Mouse (Mus musculus) frontal cortex, adult 2 months (tissue): Measurements from ENCODE around the gene Cpne6. TPM values are rescaled to one million over a fixed set of nuclear protein-coding genes. Genes with fewer than 3 reads are reported as not detected.
A peak's percentile ranks its signal among the peaks of the same experiment; 100 is the strongest.

Source experiments
- DNase-seq, 2 experiments: peaks; one replicate each; pipeline ENCODE4 v3.0.0; 2022; ENCODE audit warnings: low spot score in 1 of 2; ENCODE audit errors: extremely low spot score in 1 of 2
- polyA plus RNA-seq: library from polyadenylated mRNA; depleted of rRNA; stranded (reverse); fragments of >200 nt; gene quantifications from 2 replicates; pipeline ENCODE4 v1.2.3, GENCODE M21; 2012; rRNA removed

Gene Cpne6
- polyA plus RNA-seq, 1 experiment, result 532 TPM

DNA sequence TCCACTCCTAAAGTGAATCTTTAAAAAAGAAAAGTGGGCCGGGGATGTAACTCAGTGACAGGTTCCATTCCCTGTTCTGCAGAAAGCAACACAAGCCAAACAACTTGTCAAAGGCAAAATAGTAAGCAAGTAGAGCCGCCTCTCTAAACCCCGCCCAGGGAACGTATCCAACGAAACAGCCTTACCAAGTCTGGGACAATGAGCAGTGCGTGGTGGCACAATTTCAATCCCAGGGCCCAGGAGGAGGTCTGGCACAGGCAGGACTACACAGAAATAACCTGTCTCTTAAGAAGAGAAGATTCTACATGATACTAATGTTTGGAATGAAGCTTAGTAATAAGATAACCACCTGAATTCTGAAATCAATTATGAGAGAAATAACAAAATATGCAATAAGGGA lies 39.9 kb downstream of the Cpne6 start:
- DNase-seq, result no peak

DNA sequence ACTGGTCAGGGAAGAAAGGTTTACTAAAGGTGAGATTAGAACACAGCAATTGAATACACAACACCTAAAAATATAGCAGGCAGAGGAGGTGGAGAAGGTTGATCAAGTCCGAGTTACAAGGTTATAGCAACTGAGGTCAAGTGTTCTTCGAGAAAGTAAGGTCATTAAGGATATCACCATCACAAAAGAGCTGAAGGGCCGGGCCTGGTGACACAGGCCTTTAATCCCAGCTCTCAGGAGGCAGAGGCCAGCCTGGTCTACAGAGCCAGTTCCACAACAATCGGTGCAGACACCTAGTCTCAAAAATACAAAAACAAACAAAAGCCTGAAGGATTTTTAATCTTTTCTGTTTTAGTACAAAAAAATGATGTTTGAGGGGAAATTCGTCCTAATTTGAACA lies 41.1 kb downstream of the Cpne6 start:
- no peak for DNase-seq

DNA sequence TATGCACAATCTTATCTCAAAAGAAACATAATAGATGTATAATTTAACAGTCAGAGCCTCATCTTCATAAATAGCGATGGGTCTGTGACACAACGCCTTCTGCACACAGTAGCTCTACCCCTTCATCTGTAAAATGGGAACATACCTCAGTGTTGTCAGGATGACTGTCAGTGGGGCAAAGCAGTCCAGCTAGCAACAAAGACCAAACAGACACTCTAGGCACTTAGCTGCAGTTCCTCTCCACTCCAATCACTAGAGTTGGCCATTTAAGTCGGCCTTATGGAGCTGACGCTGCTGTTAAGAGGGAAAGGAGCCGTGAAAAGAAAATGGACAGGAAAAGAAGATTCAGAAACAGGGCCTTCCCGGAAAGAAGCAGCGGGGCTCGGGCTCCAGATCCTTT lies 41.5 kb downstream of the Cpne6 start:
- DNase-seq, result no peak

DNA sequence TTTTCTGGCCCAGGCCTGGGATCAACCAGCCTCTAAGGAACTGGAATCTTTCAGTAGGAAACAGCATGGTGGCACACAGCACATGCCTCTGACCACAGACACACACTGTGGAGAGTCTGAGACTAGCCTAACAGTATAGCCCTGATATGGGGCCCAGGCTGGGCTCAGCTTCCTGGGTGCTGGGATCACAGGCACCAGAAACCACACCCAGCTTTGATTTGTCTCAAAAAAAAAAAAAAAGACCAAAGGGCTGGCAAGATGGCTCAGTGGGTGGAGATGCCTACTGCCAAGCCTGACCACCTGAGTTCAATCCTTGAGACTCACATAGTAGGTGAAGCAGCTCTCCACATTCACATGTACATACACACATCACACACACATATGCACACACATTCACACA lies 44.4 kb downstream of the Cpne6 start:
- DNase-seq, result no peak

DNA sequence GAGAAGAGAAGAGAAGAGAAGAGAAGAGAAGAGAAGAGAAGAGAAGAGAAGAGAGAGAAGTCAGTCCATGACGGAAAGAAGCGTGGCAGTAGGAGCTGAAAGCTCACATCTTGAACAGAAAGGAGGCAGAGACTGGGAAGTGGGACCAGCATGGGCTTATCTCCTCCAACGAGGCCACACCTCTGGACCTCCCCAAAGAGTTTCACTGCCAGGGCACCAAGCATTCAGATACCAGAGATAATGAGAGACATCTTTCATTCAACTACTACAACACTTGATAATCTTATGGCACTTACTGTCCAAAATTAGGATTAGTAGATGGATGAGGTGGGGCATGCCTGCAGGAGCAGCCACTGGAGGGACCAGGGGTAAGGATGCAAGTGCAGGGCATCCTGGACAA lies 45.5 kb downstream of the Cpne6 start:
- DNase-seq, result no peak

DNA sequence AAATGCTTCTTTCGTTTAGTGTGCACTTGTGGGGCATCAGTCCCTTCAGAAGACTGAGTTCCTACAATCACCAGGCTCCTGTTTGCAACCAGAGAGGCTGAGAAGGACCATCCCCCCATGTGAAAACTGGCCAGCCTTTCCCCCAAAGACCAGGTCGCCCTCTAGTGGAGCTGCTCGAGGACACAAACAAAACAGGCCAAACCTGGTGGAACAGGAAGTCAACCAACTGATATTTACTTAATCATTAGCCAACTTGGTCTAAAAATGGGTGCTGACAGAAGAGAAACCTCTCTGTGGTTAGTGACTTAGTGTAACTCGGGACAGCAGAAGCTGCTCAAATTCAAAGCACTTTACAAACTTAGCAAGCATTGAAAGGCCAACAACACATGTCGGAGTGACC lies 46.8 kb downstream of the Cpne6 start:
- DNase-seq, result peak in 1 of 2 experiments; percentile 84

DNA sequence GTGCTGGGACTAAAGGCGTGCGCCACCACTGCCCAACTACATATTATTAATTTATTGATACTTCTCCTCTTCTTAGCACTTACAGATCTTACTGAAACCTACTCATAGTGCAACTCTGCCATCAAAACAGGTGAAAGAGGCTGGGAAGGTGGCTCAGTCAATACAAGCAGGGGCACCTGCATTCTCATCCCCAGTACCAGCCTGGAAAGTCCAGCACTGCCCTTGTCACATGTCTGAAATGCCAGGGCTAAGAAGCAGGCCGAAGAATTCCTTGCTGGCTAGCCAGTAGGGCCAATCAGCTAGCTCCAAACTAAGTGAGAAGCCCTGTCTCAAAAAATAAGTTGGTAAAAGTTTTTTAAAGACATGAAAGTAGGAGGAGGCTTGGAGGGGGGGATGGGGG lies 47.3 kb downstream of the Cpne6 start:
- DNase-seq, result no peak

DNA sequence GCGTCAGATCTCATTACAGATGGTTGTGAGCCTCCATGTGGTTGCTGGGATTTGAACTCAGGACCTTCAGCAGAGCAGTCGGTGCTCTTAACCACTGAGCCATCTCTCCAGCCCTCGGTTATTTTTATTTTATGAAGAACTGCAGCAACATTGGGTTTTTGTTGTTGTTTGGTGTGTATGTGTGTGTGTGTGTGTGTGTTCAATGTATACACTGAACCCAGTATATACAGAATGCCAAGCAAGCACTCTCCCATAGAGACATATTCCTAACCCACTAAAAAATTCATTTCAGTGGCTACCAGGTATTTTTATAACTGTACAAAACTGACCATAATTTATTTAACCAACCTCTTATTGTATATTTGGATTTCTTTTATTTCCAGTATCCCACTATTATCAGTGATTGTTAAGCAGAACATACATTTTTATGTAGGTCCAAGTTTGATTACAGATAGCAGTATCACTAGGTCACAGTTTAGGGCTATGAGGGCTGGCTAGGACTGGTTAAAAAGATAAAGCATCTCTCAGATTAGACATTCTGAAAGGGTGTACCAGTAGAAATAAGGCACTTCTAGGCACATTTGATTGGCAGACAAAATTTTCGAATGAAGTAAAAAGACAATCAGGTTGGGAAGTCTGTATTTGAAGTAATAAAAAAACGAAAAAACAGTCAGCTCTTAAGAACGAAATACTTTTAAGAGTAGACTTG lies 48.6 kb downstream of the Cpne6 start:
- no peak for DNase-seq

DNA sequence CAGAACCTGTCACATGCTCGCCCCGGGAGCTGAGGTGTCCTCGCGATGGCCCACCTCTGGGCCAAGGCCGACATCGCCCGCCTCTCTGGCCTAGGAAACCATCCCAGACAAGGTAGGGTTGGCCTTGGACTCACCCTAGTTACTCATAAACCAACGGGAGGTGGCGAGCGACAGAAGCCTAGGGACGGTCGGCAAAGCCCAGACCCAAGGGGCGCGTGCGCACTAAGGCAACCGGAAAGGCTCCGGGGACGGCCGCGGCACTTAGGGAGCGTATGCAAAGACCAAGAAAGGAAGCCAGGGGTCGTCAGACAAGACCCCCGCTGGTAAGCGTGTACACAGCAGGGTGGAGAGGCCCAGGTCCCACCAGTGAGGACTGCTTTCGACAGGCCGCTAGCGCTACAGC lies 49.6 kb downstream of the Cpne6 start, which contains the start of gene Dcaf11:
TSS of gene Dcaf11 (plus strand) at position 208 of the 403 bp plus-strand sequence.
- peak; percentile 79 to 90 for DNase-seq

DNA sequence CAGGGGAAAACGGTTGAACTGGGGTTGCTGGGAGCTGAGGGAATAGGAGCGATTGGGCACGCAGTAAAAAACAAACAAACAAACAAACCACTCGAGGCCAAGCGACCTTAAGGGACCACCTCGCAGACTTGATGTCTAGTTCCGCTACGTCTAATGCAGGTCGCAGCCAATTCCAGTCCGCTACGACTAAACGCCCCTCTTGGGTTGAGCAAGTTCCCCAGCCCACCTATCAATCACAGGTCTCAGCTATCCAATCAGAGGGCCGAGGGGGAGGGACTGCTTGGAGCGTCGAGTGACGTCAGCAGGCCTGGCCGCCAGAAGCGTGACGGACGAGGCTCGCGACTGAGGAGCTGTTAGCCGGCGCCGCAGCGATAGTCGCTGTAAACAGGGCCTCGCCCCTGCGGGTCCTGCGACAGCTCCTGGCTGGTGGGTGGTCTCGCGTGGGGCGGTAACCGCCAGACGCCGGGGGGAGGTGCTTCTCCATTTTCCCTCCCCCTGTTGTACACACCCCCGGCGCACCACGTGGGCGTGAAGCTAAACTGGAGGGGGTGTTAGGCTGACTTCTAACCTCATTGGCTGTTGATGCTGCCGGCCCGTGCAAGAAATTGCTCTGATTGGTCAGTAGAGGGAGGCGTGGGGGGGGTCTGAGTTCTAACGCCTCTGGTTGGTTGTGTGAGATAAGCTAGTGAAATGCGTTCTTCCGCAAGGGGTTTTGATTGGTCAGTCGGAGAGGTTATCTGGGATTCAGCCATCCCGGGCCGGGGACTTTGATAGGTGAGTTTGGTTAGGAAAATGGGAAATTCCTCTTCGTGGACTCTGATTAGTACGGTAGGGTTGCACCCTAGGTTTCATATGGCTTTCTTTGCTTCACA lies 50.2 kb downstream of the Cpne6 start, which contains the start of gene A730061H03Rik:
TSS of gene A730061H03Rik (minus strand) at position 205 of the 872 bp plus-strand sequence.
- DNase-seq, result peak; percentile 99

DNA sequence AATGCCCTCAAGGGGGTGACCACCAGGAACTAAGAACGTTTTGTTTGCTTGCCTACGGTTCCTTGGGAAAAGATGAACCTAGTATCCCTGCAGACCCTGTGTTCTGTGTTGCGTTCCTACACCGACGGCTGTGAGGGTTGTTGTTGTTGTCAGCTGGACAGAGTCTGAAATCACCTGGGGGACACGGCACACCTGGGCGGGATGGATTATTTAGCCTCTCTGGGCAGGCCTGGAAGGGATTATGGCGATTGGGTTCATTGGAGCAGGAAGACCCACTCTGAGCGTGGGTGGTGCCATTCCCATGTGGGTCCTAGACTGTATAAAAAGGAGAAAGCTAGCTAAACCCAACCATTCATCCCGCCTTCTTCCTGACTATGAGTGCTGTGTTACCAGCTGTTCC lies 51.6 kb downstream of the Cpne6 start:
- DNase-seq, result no peak

DNA sequence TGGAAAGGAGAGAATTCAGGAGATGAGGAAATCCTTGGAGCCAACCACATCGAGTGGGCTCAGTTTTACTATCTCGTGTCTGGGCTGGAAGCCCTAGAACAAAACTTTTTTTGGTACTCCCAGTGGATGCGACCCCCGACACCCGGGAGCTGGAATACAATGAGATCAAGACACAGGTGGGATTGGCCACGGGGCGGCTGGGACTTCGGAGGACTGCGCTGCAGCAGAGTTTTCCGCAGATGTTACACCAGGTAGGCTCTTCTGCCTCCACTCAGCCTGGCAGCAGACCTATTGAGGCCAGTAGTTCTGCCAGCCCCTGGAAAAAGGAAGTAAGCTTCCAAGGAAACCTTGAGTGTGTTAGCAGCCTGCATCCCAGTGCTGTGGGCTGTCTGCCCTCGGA lies 53.0 kb downstream of the Cpne6 start:
- DNase-seq, result no peak

DNA sequence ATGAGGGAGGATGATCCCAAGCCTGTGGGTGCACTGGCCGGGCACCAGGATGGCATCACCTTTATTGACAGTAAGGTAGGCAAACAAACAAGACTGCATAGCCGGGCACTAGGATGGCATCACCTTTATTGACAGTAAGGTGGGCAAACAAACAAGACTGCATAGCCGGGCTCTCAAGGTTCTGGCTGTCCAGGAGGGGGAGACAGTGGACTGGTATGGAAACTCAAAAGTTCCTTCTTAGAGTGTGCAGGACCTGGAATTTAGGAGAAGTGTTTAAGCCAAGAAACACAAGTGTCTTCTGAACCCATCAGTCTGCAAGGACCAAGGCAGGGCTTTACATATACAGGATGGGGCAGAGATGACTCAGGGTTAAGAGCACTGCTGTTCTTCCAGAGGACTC lies 55.5 kb downstream of the Cpne6 start:
- DNase-seq, result no peak

Other genes with a start within 250 kb of the Cpne6 start
- gene Dhrs4, start 31.7 kb upstream of the Cpne6 start, polyA plus RNA-seq, result 17.1 and 17.6 TPM in 2 replicates
- 69.2 and 72.1 TPM in 2 replicates for gene Carmil3, start 19.8 kb upstream of the Cpne6 start, polyA plus RNA-seq
- gene Nrl, start 14.5 kb downstream of the Cpne6 start, polyA plus RNA-seq, result 0.69 and 0.82 TPM in 2 replicates
- 30.5 and 36.9 TPM in 2 replicates for gene Pck2, start 29.8 kb downstream of the Cpne6 start, polyA plus RNA-seq
- gene Dcaf11, start 49.6 kb downstream of the Cpne6 start, polyA plus RNA-seq, result 107 and 128 TPM in 2 replicates
- gene A730061H03Rik, start 50.0 kb downstream of the Cpne6 start, polyA plus RNA-seq, result 1.3 and 1.7 TPM in 2 replicates
- 0.11 TPM in 1 of 2 replicates, not detected in the other for gene Fitm1, start 65.2 kb downstream of the Cpne6 start, polyA plus RNA-seq
- gene Psme1, start 67.7 kb downstream of the Cpne6 start, polyA plus RNA-seq, result 62.6 and 82.8 TPM in 2 replicates
- gene Emc9, start 74.9 kb downstream of the Cpne6 start, polyA plus RNA-seq, result 56.3 and 58.2 TPM in 2 replicates
- 43.2 and 46.9 TPM in 2 replicates for gene Psme2, start 80.7 kb downstream of the Cpne6 start, polyA plus RNA-seq
- gene Rnf31, start 81.3 kb downstream of the Cpne6 start, polyA plus RNA-seq, result 24.2 TPM in 2 replicates
- gene Irf9, start 93.1 kb downstream of the Cpne6 start, polyA plus RNA-seq, result 19.1 and 22.9 TPM in 2 replicates
- gene Rec8, start 107.6 kb downstream of the Cpne6 start, polyA plus RNA-seq, result 17.2 and 22.6 TPM in 2 replicates
- gene Ipo4, start 125.5 kb downstream of the Cpne6 start, polyA plus RNA-seq, result 139 and 152 TPM in 2 replicates
- gene Gm49378, start 127.5 kb downstream of the Cpne6 start, polyA plus RNA-seq, result 4.3 and 6.2 TPM in 2 replicates
- gene Tm9sf1, start 133.4 kb downstream of the Cpne6 start, polyA plus RNA-seq, result 33.0 and 38.5 TPM in 2 replicates
- 0.78 and 1.2 TPM in 2 replicates for gene Tssk4, start 139.7 kb downstream of the Cpne6 start, polyA plus RNA-seq
- gene Mdp1, start 150.1 kb downstream of the Cpne6 start, polyA plus RNA-seq, result 46.0 and 46.7 TPM in 2 replicates
- gene Gmpr2, start 161.5 kb downstream of the Cpne6 start, polyA plus RNA-seq, result 30.6 and 33.0 TPM in 2 replicates
- gene Nedd8, start 161.7 kb downstream of the Cpne6 start, polyA plus RNA-seq, result 351 and 383 TPM in 2 replicates
- gene Tinf2, start 171.4 kb downstream of the Cpne6 start, polyA plus RNA-seq, result 19.2 and 21.7 TPM in 2 replicates
- 0.14 and 0.21 TPM in 2 replicates for gene Tgm1, start 203.5 kb downstream of the Cpne6 start, polyA plus RNA-seq
- 60.7 and 64.3 TPM in 2 replicates for gene Rabggta, start 211.8 kb downstream of the Cpne6 start, polyA plus RNA-seq
- 111 and 119 TPM in 2 replicates for gene Dhrs1, start 235.2 kb downstream of the Cpne6 start, polyA plus RNA-seq
- gene Nop9, start 235.2 kb downstream of the Cpne6 start, polyA plus RNA-seq, result 8.9 and 9.0 TPM in 2 replicates
- gene Cideb, start 248.0 kb downstream of the Cpne6 start, polyA plus RNA-seq, result 15.6 and 18.7 TPM in 2 replicates